Mouse (Mus musculus): ENCODE measurements around the gene Vmn2r118. TPM values are rescaled to one million over a fixed set of nuclear protein-coding genes. Genes with fewer than 3 reads are reported as not detected.

The Vmn2r118 gene
- polyA plus RNA-seq (2015; fragmentation: Nextera tagmentation; extraction: Ambion mirVana) = 0.06 TPM in 1 of 2 replicates, not detected in the other

GRCm38 (mm10) chr17:55625092-55625491 lies at the start of gene Vmn2r118:
TSS of gene Vmn2r118 (minus strand) at chr17:55625192.
- Histone ChIP-seq H3K36me3 (no peaks in the 10 kb centered on the region), H3K9me3 (no peaks in the 10 kb centered on the region), H3K4me2 (no peak within 1 kb of the TSS), H3K9ac (no peak within 1 kb of the TSS), H3K27ac (replicated peaks) (no peak within 1 kb of the TSS), H3K4me3 (no peak within 1 kb of the TSS), H3K4me1 (replicated peaks) (no peaks in the 10 kb centered on the region), H3K27me3 (no peaks in the 10 kb centered on the region)
- ATAC-seq (ENCODE audit: low read depth) = no peak
- 86% methylated on average over 3 of the region's 3 CpGs for WGBS

- no peaks in the 10 kb centered on the region for H3K4me1 ChIP-seq (replicated peaks)
- no peak for ATAC-seq (ENCODE audit: low read depth)
- no peaks in the 10 kb centered on the region for H3K9me3 ChIP-seq
- no peaks in the 10 kb centered on the region for H3K27me3 ChIP-seq
- H3K9ac ChIP-seq = no peak overlapping the region
- no peak overlapping the region for H3K4me2 ChIP-seq
- no peak overlapping the region for H3K4me3 ChIP-seq
- no peak overlapping the region for H3K27ac ChIP-seq (replicated peaks)
- WGBS = 93% methylated on average over 2 of the region's 2 CpGs
- H3K36me3 ChIP-seq = peaks cover 36% of the 10 kb centered on the region
Observed at GRCm38 (mm10) chr17:55661099-55661498, 36.1 kb upstream of the Vmn2r118 start.

GRCm38 (mm10) chr17:55590838-55591237 lies 34.2 kb downstream of the Vmn2r118 start:
- H3K4me3 ChIP-seq = no peak overlapping the region

GRCm38 (mm10) chr17:55561774-55562173 lies 63.2 kb downstream of the Vmn2r118 start:
- Histone ChIP-seq H3K4me2 (no peak overlapping the region), H3K27ac (replicated peaks) (no peak overlapping the region), H3K36me3 (no peaks in the 10 kb centered on the region), H3K9ac (no peak overlapping the region), H3K27me3 (no peaks in the 10 kb centered on the region), H3K4me3 (no peak overlapping the region), H3K4me1 (replicated peaks) (no peaks in the 10 kb centered on the region), H3K9me3 (no peaks in the 10 kb centered on the region)
- ATAC-seq (ENCODE audit: low read depth) = no peak
- WGBS = 62% methylated on average over 2 of the region's 2 CpGs

More at GRCm38 (mm10) chr17:55590838-55591237, 34.2 kb downstream of the Vmn2r118 start:
- Histone ChIP-seq H3K36me3 (no peaks in the 10 kb centered on the region), H3K9me3 (no peaks in the 10 kb centered on the region), H3K4me2 (no peak overlapping the region), H3K9ac (no peak overlapping the region), H3K27ac (replicated peaks) (no peak overlapping the region), H3K27me3 (no peaks in the 10 kb centered on the region), H3K4me1 (replicated peaks) (no peaks in the 10 kb centered on the region)
- ATAC-seq (ENCODE audit: low read depth) = no peak
- WGBS = 79% methylated on average over 1 of the region's 1 CpGs

- H3K27ac ChIP-seq (replicated peaks) = no peak overlapping the region
- WGBS = 74% methylated on average over 1 of the region's 1 CpGs
- ATAC-seq (ENCODE audit: low read depth) = no peak
Observed at GRCm38 (mm10) chr17:55548476-55548875, 76.5 kb downstream of the Vmn2r118 start.

More at GRCm38 (mm10) chr17:55548476-55548875, 76.5 kb downstream of the Vmn2r118 start:
- Histone ChIP-seq H3K9me3 (no peaks in the 10 kb centered on the region), H3K36me3 (no peaks in the 10 kb centered on the region), H3K4me3 (no peak overlapping the region), H3K27me3 (no peaks in the 10 kb centered on the region), H3K4me1 (replicated peaks) (no peaks in the 10 kb centered on the region), H3K4me2 (no peak overlapping the region), H3K9ac (no peak overlapping the region)

Other genes with a start within 250 kb of the Vmn2r118 start
- gene St6gal2, start 179.8 kb downstream of the Vmn2r118 start, polyA plus RNA-seq (2015; fragmentation: Nextera tagmentation; extraction: Ambion mirVana) = 17.0 and 20.7 TPM in 2 replicates
- gene Pot1b, start 87.4 kb upstream of the Vmn2r118 start, polyA plus RNA-seq (2015; fragmentation: Nextera tagmentation; extraction: Ambion mirVana) = 7.5 and 8.3 TPM in 2 replicates
- gene Adgre4, start 124.8 kb upstream of the Vmn2r118 start, polyA plus RNA-seq (2015; fragmentation: Nextera tagmentation; extraction: Ambion mirVana) = 0.06 TPM in 1 of 2 replicates, not detected in the other